Mouse (Mus musculus) testis, adult 2 months (tissue): Measurements from ENCODE around the gene Gramd4.

ENCODE experiments used
- CTCF ChIP-seq: fragments of 200-500 bp; IDR thresholded peaks from 2 replicates; pipeline ENCODE4 v1.5.1; 2012; ENCODE audit warnings: low read depth, mild to moderate bottlenecking, inconsistent platforms, low read length, moderate library complexity; ENCODE audit not compliant: control insufficient read depth, insufficient read depth, insufficient replicate concordance
- POLR2A ChIP-seq: fragments of 200-500 bp; IDR thresholded peaks from 2 replicates; pipeline ENCODE4 v1.6.1; 2012; ENCODE audit warnings: low read depth, mild to moderate bottlenecking, inconsistent platforms, low read length, moderate library complexity; ENCODE audit not compliant: control insufficient read depth

GRCm38 (mm10) chr15:86117115-86118100, 59.9 kb downstream of the Gramd4 start:
- TF ChIP-seq POLR2A (no peak), CTCF (no peak)
